Mouse (Mus musculus): ENCODE data around the gene Krtap26-1.

Krtap26-1 gene

GRCm38 (mm10) chr16:88647358-88647846 lies at the start of gene Krtap26-1:
Gene Krtap26-1, minus strand, starts transcription at chr16:88647796.
- no peak for DNase-seq

GRCm38 (mm10) chr16:88696256-88696655 lies 48.7 kb upstream of the Krtap26-1 start:
- no peak for DNase-seq

GRCm38 (mm10) chr16:88681282-88681681 lies 33.7 kb upstream of the Krtap26-1 start:
- DNase-seq: no peak

- no peak for DNase-seq
Measured at GRCm38 (mm10) chr16:88679099-88679498, 31.5 kb upstream of the Krtap26-1 start.

- DNase-seq: no peak
Measured at GRCm38 (mm10) chr16:88671571-88671970, 24.0 kb upstream of the Krtap26-1 start, which contains the start of gene Krtap27-1. Gene Krtap27-1, minus strand, starts transcription at chr16:88671671.

- DNase-seq: no peak
Measured at GRCm38 (mm10) chr16:88657426-88657825, 9.8 kb upstream of the Krtap26-1 start.

GRCm38 (mm10) chr16:88651952-88652351 lies 4.4 kb upstream of the Krtap26-1 start:
- no peak for DNase-seq

GRCm38 (mm10) chr16:88651082-88651481 lies 3.5 kb upstream of the Krtap26-1 start:
- DNase-seq: no peak

- no peak for DNase-seq
Measured at GRCm38 (mm10) chr16:88646366-88647111, 1.1 kb downstream of the Krtap26-1 start.

- DNase-seq: no peak
Measured at GRCm38 (mm10) chr16:88640053-88640452, 7.5 kb downstream of the Krtap26-1 start.

GRCm38 (mm10) chr16:88635142-88635541 lies 12.5 kb downstream of the Krtap26-1 start:
- no peak for DNase-seq

GRCm38 (mm10) chr16:88631474-88631873 lies 16.1 kb downstream of the Krtap26-1 start:
- no peak for DNase-seq

GRCm38 (mm10) chr16:88627566-88627965 lies 20.0 kb downstream of the Krtap26-1 start, which contains the start of gene 2310079G19Rik:
Gene 2310079G19Rik, minus strand, starts transcription at chr16:88627666.
- no peak for DNase-seq

GRCm38 (mm10) chr16:88612712-88613111 lies 34.9 kb downstream of the Krtap26-1 start:
- no peak for DNase-seq

GRCm38 (mm10) chr16:88611922-88612321 lies 35.7 kb downstream of the Krtap26-1 start, which contains the start of gene Krtap24-1:
Gene Krtap24-1, minus strand, starts transcription at chr16:88612279.
- DNase-seq: no peak

- no peak for DNase-seq
Measured at GRCm38 (mm10) chr16:88604570-88604969, 43.0 kb downstream of the Krtap26-1 start.

GRCm38 (mm10) chr16:88602464-88602863 lies 45.1 kb downstream of the Krtap26-1 start:
- no peak for DNase-seq

GRCm38 (mm10) chr16:88600303-88600702 lies 47.3 kb downstream of the Krtap26-1 start:
- DNase-seq: no peak

- DNase-seq: no peak
Measured at GRCm38 (mm10) chr16:88599504-88600237, 47.9 kb downstream of the Krtap26-1 start.
